Mouse (Mus musculus) megakaryocyte, embryonic 14.5 days (primary cell): Measurements from ENCODE around the gene Mphosph9. TPM values are rescaled to one million over a fixed set of nuclear protein-coding genes. Genes with fewer than 3 reads are reported as not detected.

Source experiments
- H3K27me3 ChIP-seq: replicated peaks from 2 replicates; pipeline ENCODE3; 2012; ENCODE audit warnings: inconsistent platforms
- H3K36me3 ChIP-seq: replicated peaks from 2 replicates; pipeline ENCODE3; 2012; ENCODE audit warnings: low read length, inconsistent platforms, mixed read lengths
- H3K4me1 ChIP-seq: 2 replicates; pipeline ENCODE4 v1.6.1; 2012; ENCODE audit warnings: inconsistent platforms
- H3K4me3 ChIP-seq: replicated peaks from 2 replicates; pipeline ENCODE3; 2012; ENCODE audit warnings: moderate library complexity, mild to moderate bottlenecking, inconsistent platforms
- H3K9me3 ChIP-seq: 2 replicates; pipeline ENCODE4 v1.6.1; 2012; ENCODE audit warnings: inconsistent platforms
- FLI1 ChIP-seq: IDR thresholded peaks from 2 replicates; pipeline ENCODE4 v1.6.1; 2012; ENCODE audit warnings: low read length, inconsistent platforms, mixed read lengths
- GATA1 ChIP-seq: IDR thresholded peaks from 3 replicates; pipeline ENCODE4 v1.6.1; 2012; ENCODE audit warnings: mixed read lengths, low read length, inconsistent platforms, borderline replicate concordance
- polyA plus RNA-seq: library from polyadenylated mRNA; stranded (reverse); fragments of >175 nt; gene quantifications from 2 replicates; pipeline ENCODE4 v1.2.3, GENCODE M21; 2012; ENCODE audit warnings: low replicate concordance; ENCODE audit not compliant: insufficient read depth

Mphosph9 gene
- polyA plus RNA-seq, 1 experiment: 1.8 TPM

- Histone ChIP-seq H3K4me1 (peaks cover 44% of the 10 kb centered on the region), H3K27me3 (no peaks in the 10 kb centered on the region), H3K9me3 (no peaks in the 10 kb centered on the region; the same call in 1 of the 2 replicates), H3K4me3 (no peak overlapping the region), H3K36me3 (peaks cover 58% of the 10 kb centered on the region)
- no peak for TF ChIP-seq FLI1
Observed at GRCm38 (mm10) chr5:124252580-124253320, 75.0 kb downstream of the Mphosph9 start.

- H3K27me3 ChIP-seq: no peaks in the 10 kb centered on the region
- peaks cover 56% of the 10 kb centered on the region for H3K36me3 ChIP-seq
- peak overlapping the region; percentile 70 for H3K4me3 ChIP-seq
Observed at GRCm38 (mm10) chr5:124251070-124251469, 76.7 kb downstream of the Mphosph9 start.

GRCm38 (mm10) chr5:124249614-124250591 lies 77.9 kb downstream of the Mphosph9 start, which contains the start of gene Pitpnm2:
Pitpnm2 (minus strand) TSS chr5:124249760.
- no peaks in the 10 kb centered on the region for H3K9me3 ChIP-seq
- H3K4me3 ChIP-seq: peak within 1 kb of the TSS; percentile 94
- TF ChIP-seq GATA1 (no peak), FLI1 (no peak)
- peaks cover 66% of the 10 kb centered on the region for H3K4me1 ChIP-seq
- peaks cover 57% of the 10 kb centered on the region for H3K36me3 ChIP-seq
- H3K27me3 ChIP-seq: no peaks in the 10 kb centered on the region

More at GRCm38 (mm10) chr5:124251070-124251469, 76.7 kb downstream of the Mphosph9 start:
- no peaks in the 10 kb centered on the region for H3K9me3 ChIP-seq
- H3K4me1 ChIP-seq: peaks cover 56% of the 10 kb centered on the region
- no peak for TF ChIP-seq GATA1
- no peak for TF ChIP-seq FLI1

- H3K9me3 ChIP-seq: no peaks in the 10 kb centered on the region
- H3K4me3 ChIP-seq: peak overlapping the region; percentile 94
- H3K27me3 ChIP-seq: no peaks in the 10 kb centered on the region
- peaks cover 57% of the 10 kb centered on the region for H3K36me3 ChIP-seq
- TF ChIP-seq GATA1 (no peak), FLI1 (no peak)
- peaks cover 75% of the 10 kb centered on the region for H3K4me1 ChIP-seq
Observed at GRCm38 (mm10) chr5:124248845-124249613, 78.7 kb downstream of the Mphosph9 start.

- H3K27me3 ChIP-seq: no peaks in the 10 kb centered on the region
- H3K9me3 ChIP-seq: no peaks in the 10 kb centered on the region
- H3K4me3 ChIP-seq: peak overlapping the region; percentile 94
- TF ChIP-seq FLI1: no peak
- TF ChIP-seq GATA1: no peak
- H3K4me1 ChIP-seq: peaks cover 84% of the 10 kb centered on the region
- H3K36me3 ChIP-seq: peaks cover 58% of the 10 kb centered on the region
Observed at GRCm38 (mm10) chr5:124247986-124248626, 79.7 kb downstream of the Mphosph9 start.

GRCm38 (mm10) chr5:124247296-124247695 lies 80.5 kb downstream of the Mphosph9 start:
- peaks cover 85% of the 10 kb centered on the region for H3K4me1 ChIP-seq
- no peak for TF ChIP-seq GATA1
- H3K27me3 ChIP-seq: no peaks in the 10 kb centered on the region
- H3K36me3 ChIP-seq: peaks cover 58% of the 10 kb centered on the region
- no peaks in the 10 kb centered on the region for H3K9me3 ChIP-seq
- peak overlapping the region; percentile 83 for H3K4me3 ChIP-seq

- peaks cover 91% of the 10 kb centered on the region for H3K4me1 ChIP-seq
- no peaks in the 10 kb centered on the region for H3K27me3 ChIP-seq
- TF ChIP-seq GATA1 (no peak), FLI1 (no peak)
- H3K9me3 ChIP-seq: no peaks in the 10 kb centered on the region
- peaks cover 70% of the 10 kb centered on the region for H3K36me3 ChIP-seq
- no peak overlapping the region for H3K4me3 ChIP-seq
Observed at GRCm38 (mm10) chr5:124244885-124245284, 82.9 kb downstream of the Mphosph9 start.

GRCm38 (mm10) chr5:124244449-124244848 lies 83.3 kb downstream of the Mphosph9 start:
- H3K4me1 ChIP-seq: peaks cover 96% of the 10 kb centered on the region
- no peak for TF ChIP-seq FLI1
- no peak for TF ChIP-seq GATA1
- H3K4me3 ChIP-seq: no peak overlapping the region
- H3K9me3 ChIP-seq: no peaks in the 10 kb centered on the region
- H3K36me3 ChIP-seq: peaks cover 75% of the 10 kb centered on the region
- no peaks in the 10 kb centered on the region for H3K27me3 ChIP-seq
